Mouse (Mus musculus): Measurements from ENCODE around the gene Smarca2.
A peak's percentile ranks its signal among the peaks of the same experiment; 100 is the strongest.

Smarca2 gene

GRCm38 (mm10) chr19:26747571-26748539 is 143.0 kb downstream of the Smarca2 start:
- DNase-seq (ENCODE audit: low spot score in 2 of 2): peak; percentile 71 to 78

GRCm38 (mm10) chr19:26748676-26749075 is 143.8 kb downstream of the Smarca2 start:
- DNase-seq (ENCODE audit: low spot score in 2 of 2): no peak

GRCm38 (mm10) chr19:26749427-26750137 is 144.7 kb downstream of the Smarca2 start:
- DNase-seq (ENCODE audit: low spot score in 2 of 2): no peak

DNA sequence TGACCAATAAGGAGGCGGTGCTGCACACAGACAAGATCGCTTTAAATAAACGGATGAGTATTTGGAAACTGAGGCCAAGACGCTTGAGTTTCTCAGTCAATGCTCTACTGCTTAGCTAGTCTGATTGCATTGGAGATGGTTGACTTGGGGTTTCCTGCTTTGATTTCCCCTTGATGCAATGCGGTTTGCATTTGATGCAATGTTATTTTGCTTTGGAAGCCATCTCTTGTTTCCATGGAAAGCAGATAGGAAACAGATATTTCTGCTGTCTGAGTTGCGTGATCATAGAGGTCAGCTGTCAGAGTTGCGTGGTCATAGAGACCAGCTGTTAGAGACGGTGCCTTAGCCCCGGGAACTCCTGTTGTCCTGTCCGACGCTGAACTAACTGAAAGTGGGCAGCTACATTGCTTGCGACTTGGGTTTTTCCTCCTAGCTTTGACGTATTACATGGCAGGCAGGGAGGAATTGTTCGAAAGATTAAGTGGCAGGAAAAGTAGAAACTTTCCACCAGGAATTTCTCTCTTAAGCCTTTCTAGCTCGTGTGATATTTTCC is 147.8 kb downstream of the Smarca2 start:
- no peak for DNase-seq (ENCODE audit: low spot score in 2 of 2)

GRCm38 (mm10) chr19:26753266-26753872 is 148.5 kb downstream of the Smarca2 start:
- DNase-seq (ENCODE audit: low spot score in 2 of 2): no peak

DNA sequence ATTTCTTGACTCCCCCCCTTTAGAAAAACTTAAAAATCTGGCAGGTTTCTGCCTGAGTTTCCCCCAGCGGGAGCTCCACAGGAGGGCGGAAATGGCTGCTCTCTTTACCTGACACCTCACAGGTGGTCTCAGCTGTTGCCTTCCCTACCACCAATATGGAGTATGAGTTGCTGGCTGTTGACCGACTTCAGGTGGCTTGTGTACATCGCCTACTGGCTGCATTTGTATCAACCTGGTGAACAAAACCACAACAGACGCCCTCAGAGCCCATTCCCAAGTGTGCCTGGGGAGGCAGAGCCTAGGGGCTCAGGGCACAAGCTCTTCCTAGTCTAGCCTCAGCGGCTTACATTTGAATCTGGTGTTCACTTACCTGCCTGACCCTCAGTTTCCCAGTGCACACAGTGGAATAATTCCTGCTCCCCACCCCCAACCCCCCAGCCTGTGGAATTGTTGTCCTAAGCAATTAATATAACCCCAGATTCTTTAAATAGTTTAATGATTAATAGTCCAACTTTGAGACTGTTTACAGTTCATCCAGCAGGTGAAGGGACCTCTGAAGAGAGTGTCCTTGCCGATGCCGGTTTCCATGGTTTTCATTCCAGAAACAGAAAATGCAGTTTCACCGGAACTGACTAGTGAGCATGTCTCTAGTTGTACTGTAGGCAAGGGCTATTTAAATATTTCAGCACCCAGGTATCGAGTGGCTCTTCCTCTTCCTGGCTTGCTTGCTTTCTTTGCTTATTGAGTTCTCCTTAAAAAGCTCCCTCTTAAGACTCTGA is 149.4 kb downstream of the Smarca2 start:
- no peak for DNase-seq (ENCODE audit: low spot score in 2 of 2)

GRCm38 (mm10) chr19:26755991-26756390 is 151.1 kb downstream of the Smarca2 start:
- DNase-seq (ENCODE audit: low spot score in 2 of 2): no peak

DNA sequence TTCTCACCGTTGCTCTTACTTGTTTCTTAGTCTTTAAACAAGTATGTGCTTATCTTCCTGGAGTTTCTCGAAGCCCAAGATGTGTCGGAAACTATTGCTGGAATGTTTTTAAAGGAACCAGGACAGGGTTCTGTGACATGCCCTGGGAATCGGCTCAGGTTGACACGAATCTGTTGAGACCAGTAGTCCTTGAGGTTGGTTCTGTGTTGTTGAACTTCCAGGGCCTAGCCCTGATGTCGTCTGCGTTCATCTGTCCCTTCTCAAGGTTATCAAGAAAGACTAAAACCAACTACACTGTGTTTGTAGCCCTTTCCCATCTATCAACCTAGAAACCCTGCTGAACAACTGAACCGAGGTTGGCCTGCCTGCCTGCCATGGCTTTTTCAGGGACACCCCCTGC is 151.5 kb downstream of the Smarca2 start:
- DNase-seq (ENCODE audit: low spot score in 2 of 2): no peak

- no peak for DNase-seq (ENCODE audit: low spot score in 2 of 2)
Measured at GRCm38 (mm10) chr19:26758156-26758555, 153.3 kb downstream of the Smarca2 start.

- DNase-seq (ENCODE audit: low spot score in 2 of 2): no peak
Measured at GRCm38 (mm10) chr19:26758620-26759019, 153.8 kb downstream of the Smarca2 start.

GRCm38 (mm10) chr19:26759295-26759694 is 154.4 kb downstream of the Smarca2 start:
- DNase-seq (ENCODE audit: low spot score in 2 of 2): no peak

DNA sequence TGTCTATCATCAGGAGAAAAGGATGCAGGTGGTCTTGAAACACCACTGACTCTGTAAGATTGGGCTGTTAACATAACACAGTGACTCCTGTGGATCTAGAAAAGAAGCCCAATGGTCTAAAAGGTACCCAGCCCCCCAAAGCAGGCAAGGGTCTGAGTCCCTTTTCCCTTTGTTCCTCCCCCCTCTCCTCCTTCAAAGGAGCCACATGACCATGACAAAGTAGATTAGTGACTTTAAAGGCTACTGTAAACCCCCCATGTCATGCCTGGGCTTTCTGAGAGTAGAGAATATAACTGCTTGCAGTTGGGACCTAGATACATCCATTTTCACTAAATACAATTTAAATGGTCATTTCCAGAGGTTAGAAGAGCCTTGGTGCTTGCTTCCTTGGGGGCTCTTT is 156.4 kb downstream of the Smarca2 start:
- no peak for DNase-seq (ENCODE audit: low spot score in 2 of 2)

- no peak for DNase-seq (ENCODE audit: low spot score in 2 of 2)
Measured at GRCm38 (mm10) chr19:26765483-26765882, 160.6 kb downstream of the Smarca2 start.

- no peak for DNase-seq (ENCODE audit: low spot score in 2 of 2)
Measured at GRCm38 (mm10) chr19:26767454-26767853, 162.6 kb downstream of the Smarca2 start.

DNA sequence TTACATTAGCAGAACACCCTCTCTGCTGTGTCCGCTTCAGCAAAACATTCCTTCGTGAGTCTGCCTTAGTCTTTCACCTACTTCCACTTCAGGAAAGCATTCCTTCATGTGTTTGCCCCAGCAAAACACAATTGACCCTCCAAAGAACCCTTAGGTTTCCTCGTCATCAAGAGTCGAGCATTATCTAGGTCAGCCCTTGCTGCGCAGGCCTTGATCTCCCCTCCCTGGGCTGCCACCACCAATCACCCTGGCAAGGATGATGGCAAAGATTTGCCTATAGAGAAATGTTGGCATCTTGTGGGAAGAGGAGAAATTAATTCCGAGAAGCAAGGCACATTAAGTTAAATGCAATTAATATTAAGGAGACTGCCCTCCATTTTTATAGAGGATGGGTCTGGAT is 163.1 kb downstream of the Smarca2 start:
- DNase-seq (ENCODE audit: low spot score in 2 of 2): no peak

DNA sequence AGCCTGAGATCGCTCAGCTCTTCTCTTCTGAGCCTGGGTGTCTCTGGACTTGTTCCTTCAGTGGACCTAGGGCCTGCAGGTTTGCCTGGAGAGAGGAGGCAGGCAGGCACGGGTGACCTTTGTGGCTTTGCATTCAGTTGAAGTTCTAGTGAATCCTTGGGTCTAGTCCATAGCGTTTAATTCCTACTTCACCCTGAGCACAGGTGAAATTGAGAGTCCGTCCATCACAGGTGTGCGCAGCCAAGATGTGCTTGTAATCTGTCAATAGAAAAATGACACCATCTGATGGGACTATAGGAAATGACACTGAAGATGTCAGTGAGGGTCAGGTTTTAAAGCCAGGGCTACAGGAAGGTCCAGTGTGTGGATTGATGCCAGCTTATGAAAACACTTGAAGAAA is 164.0 kb downstream of the Smarca2 start:
- no peak for DNase-seq (ENCODE audit: low spot score in 2 of 2)

- DNase-seq (ENCODE audit: low spot score in 2 of 2): no peak
Measured at GRCm38 (mm10) chr19:26769609-26770500, 165.0 kb downstream of the Smarca2 start.

DNA sequence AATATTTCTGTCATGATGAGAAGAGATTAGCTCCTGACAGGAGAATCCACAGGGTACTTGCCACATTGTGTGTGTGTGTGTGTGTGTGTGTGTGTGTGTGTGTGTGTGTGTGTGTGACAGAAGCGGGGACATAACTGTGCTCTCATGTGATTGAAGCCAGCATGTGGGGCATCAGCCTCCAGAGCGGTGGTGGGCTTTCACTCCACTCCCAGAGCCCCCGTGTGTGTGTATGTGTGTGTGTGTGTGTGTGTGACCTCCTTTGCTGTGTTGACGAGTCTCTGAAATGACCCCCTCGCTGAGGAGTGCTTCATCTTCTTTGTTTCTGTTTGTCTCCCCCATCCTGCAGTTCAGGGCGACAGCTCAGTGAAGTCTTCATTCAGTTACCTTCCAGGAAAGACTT is 165.7 kb downstream of the Smarca2 start:
- no peak for DNase-seq (ENCODE audit: low spot score in 2 of 2)

DNA sequence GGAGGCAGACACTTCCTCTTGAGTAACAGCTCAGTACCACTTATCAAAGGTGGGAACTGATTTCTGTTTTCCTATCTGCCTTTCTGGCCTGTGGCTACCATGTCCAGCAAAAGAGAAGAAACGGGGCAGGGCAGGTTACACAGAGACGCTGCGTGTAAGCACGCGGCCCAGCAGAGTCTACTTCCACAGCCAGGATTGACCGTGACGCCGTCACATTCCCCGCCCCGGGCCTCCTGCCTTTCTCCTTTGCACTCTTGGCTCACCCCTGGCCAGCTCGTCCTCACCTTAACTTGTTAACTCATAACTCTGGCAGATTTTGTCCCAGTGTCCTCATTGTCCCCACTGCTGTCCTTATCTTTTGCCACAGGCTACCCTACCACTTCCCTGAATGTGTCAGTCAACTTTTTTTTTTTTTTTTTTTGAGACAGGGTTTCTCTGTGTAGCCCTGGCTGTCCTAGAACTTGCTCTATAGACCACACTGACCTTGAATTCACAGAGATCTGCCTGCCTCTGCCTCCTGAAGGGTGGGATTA is 167.3 kb downstream of the Smarca2 start:
- DNase-seq (ENCODE audit: low spot score in 2 of 2): no peak

Data from right cerebral cortex, postnatal 36 days (tissue).